Mouse (Mus musculus): ENCODE results near the gene Tprgl. TPM values are rescaled to one million over a fixed set of nuclear protein-coding genes. Genes with fewer than 3 reads are reported as not detected.

The Tprgl gene
- polyA plus RNA-seq, 1 experiment from 2014 or later, result 219 TPM

GRCm38 (mm10) chr4:154134803-154135202 is 25.7 kb downstream of the Tprgl start:
- ATAC-seq (ENCODE audit: low FRiP score, low read depth), result no peak

GRCm38 (mm10) chr4:154131894-154132293 is 28.6 kb downstream of the Tprgl start:
- Histone ChIP-seq H3K36me3 (no peaks in the 10 kb centered on the region), H3K27ac (replicated peaks) (no peak overlapping the region), H3K27me3 (peaks cover 21% of the 10 kb centered on the region), H3K4me3 (no peak overlapping the region), H3K4me1 (replicated peaks) (no peaks in the 10 kb centered on the region), H3K9ac (no peak overlapping the region), H3K9me3 (no peaks in the 10 kb centered on the region), H3K4me2 (no peak overlapping the region)
- 86% methylated on average over 4 of the region's 4 CpGs for WGBS
- no peak for ATAC-seq (ENCODE audit: low FRiP score, low read depth)

More at GRCm38 (mm10) chr4:154134803-154135202, 25.7 kb downstream of the Tprgl start:
- Histone ChIP-seq H3K27ac (replicated peaks) (no peak overlapping the region), H3K4me2 (no peak overlapping the region), H3K36me3 (no peaks in the 10 kb centered on the region), H3K4me1 (replicated peaks) (peaks cover 7% of the 10 kb centered on the region), H3K9ac (no peak overlapping the region), H3K4me3 (no peak overlapping the region), H3K27me3 (peaks cover 48% of the 10 kb centered on the region), H3K9me3 (no peaks in the 10 kb centered on the region)
- WGBS, result 70% methylated on average over 4 of the region's 4 CpGs

GRCm38 (mm10) chr4:154129950-154130349 is 30.5 kb downstream of the Tprgl start:
- Histone ChIP-seq H3K27ac (replicated peaks) (no peak overlapping the region), H3K36me3 (no peaks in the 10 kb centered on the region), H3K9me3 (no peaks in the 10 kb centered on the region), H3K4me1 (replicated peaks) (no peaks in the 10 kb centered on the region), H3K9ac (no peak overlapping the region), H3K4me3 (no peak overlapping the region), H3K4me2 (no peak overlapping the region), H3K27me3 (peaks cover 7% of the 10 kb centered on the region; the same call in 1 of the 2 replicates)
- ATAC-seq (ENCODE audit: low FRiP score, low read depth), result no peak

- H3K27me3 ChIP-seq, result no peaks in the 10 kb centered on the region; the same call in 1 of the 2 replicates
- no peak overlapping the region for H3K9ac ChIP-seq
- ATAC-seq (ENCODE audit: low FRiP score, low read depth), result no peak
- no peaks in the 10 kb centered on the region for H3K9me3 ChIP-seq
- no peak overlapping the region for H3K27ac ChIP-seq (replicated peaks)
- no peak overlapping the region for H3K4me2 ChIP-seq
- H3K4me3 ChIP-seq, result no peak overlapping the region
- WGBS, result 76% methylated on average over 3 of the region's 3 CpGs
- H3K36me3 ChIP-seq, result no peaks in the 10 kb centered on the region
- no peaks in the 10 kb centered on the region for H3K4me1 ChIP-seq (replicated peaks)
These were observed 33.2 kb downstream of the Tprgl start for GRCm38 (mm10) chr4:154127273-154127672.

GRCm38 (mm10) chr4:154125202-154125601 is 35.3 kb downstream of the Tprgl start:
- Histone ChIP-seq H3K4me3 (no peak overlapping the region), H3K4me1 (replicated peaks) (no peaks in the 10 kb centered on the region), H3K9me3 (no peaks in the 10 kb centered on the region), H3K27ac (replicated peaks) (no peak overlapping the region), H3K27me3 (no peaks in the 10 kb centered on the region; the same call in 1 of the 2 replicates), H3K4me2 (no peak overlapping the region), H3K9ac (no peak overlapping the region), H3K36me3 (no peaks in the 10 kb centered on the region)
- ATAC-seq (ENCODE audit: low FRiP score, low read depth), result no peak
- 78% methylated on average over 5 of the region's 5 CpGs for WGBS

- no peaks in the 10 kb centered on the region for H3K9me3 ChIP-seq
- H3K27ac ChIP-seq (replicated peaks), result no peak overlapping the region
- H3K36me3 ChIP-seq, result no peaks in the 10 kb centered on the region
- H3K9ac ChIP-seq, result no peak overlapping the region
- H3K27me3 ChIP-seq, result no peaks in the 10 kb centered on the region
- 78% methylated on average over 6 of the region's 6 CpGs for WGBS
- H3K4me1 ChIP-seq (replicated peaks), result no peaks in the 10 kb centered on the region
- no peak overlapping the region for H3K4me2 ChIP-seq
- no peak for ATAC-seq (ENCODE audit: low FRiP score, low read depth)
- H3K4me3 ChIP-seq, result no peak overlapping the region
These were observed 36.9 kb downstream of the Tprgl start for GRCm38 (mm10) chr4:154123553-154123952.

GRCm38 (mm10) chr4:154122374-154122773 is 38.1 kb downstream of the Tprgl start:
- Histone ChIP-seq H3K36me3 (no peaks in the 10 kb centered on the region), H3K4me3 (no peak overlapping the region), H3K27me3 (no peaks in the 10 kb centered on the region), H3K9ac (no peak overlapping the region), H3K4me2 (no peak overlapping the region), H3K27ac (replicated peaks) (no peak overlapping the region), H3K4me1 (replicated peaks) (no peaks in the 10 kb centered on the region), H3K9me3 (no peaks in the 10 kb centered on the region)
- ATAC-seq (ENCODE audit: low FRiP score, low read depth), result no peak
- WGBS, result 73% methylated on average over 7 of the region's 7 CpGs

- no peaks in the 10 kb centered on the region for H3K4me1 ChIP-seq (replicated peaks)
- no peak for ATAC-seq (ENCODE audit: low FRiP score, low read depth)
- H3K4me2 ChIP-seq, result no peak overlapping the region
- no peaks in the 10 kb centered on the region for H3K27me3 ChIP-seq
- H3K27ac ChIP-seq (replicated peaks), result no peak overlapping the region
- H3K9me3 ChIP-seq, result no peaks in the 10 kb centered on the region
- H3K4me3 ChIP-seq, result no peak overlapping the region
- WGBS, result 72% methylated on average over 11 of the region's 11 CpGs
- H3K36me3 ChIP-seq, result no peaks in the 10 kb centered on the region
- no peak overlapping the region for H3K9ac ChIP-seq
These were observed 38.7 kb downstream of the Tprgl start for GRCm38 (mm10) chr4:154121800-154122199.

GRCm38 (mm10) chr4:154119208-154119607 is 41.3 kb downstream of the Tprgl start:
- H3K4me2 ChIP-seq, result no peak overlapping the region
- no peaks in the 10 kb centered on the region for H3K9me3 ChIP-seq
- WGBS, result 80% methylated on average over 9 of the region's 9 CpGs
- no peaks in the 10 kb centered on the region for H3K27me3 ChIP-seq
- ATAC-seq (ENCODE audit: low FRiP score, low read depth), result no peak
- no peak overlapping the region for H3K9ac ChIP-seq
- no peak overlapping the region for H3K27ac ChIP-seq (replicated peaks)
- no peak overlapping the region for H3K4me3 ChIP-seq
- no peaks in the 10 kb centered on the region for H3K4me1 ChIP-seq (replicated peaks)
- no peaks in the 10 kb centered on the region for H3K36me3 ChIP-seq

GRCm38 (mm10) chr4:154118782-154119181 is 41.7 kb downstream of the Tprgl start:
- no peak overlapping the region for H3K27ac ChIP-seq (replicated peaks)
- no peaks in the 10 kb centered on the region for H3K27me3 ChIP-seq
- no peak overlapping the region for H3K4me3 ChIP-seq
- no peak overlapping the region for H3K4me2 ChIP-seq
- H3K9ac ChIP-seq, result no peak overlapping the region
- no peaks in the 10 kb centered on the region for H3K9me3 ChIP-seq
- no peak for ATAC-seq (ENCODE audit: low FRiP score, low read depth)
- WGBS, result 74% methylated on average over 9 of the region's 9 CpGs
- H3K4me1 ChIP-seq (replicated peaks), result no peaks in the 10 kb centered on the region
- no peaks in the 10 kb centered on the region for H3K36me3 ChIP-seq

- no peak overlapping the region for H3K9ac ChIP-seq
- H3K36me3 ChIP-seq, result no peaks in the 10 kb centered on the region
- H3K4me2 ChIP-seq, result no peak overlapping the region
- H3K27me3 ChIP-seq, result no peaks in the 10 kb centered on the region
- H3K27ac ChIP-seq (replicated peaks), result no peak overlapping the region
- no peak overlapping the region for H3K4me3 ChIP-seq
- no peak for ATAC-seq (ENCODE audit: low FRiP score, low read depth)
- WGBS, result 39% methylated on average over 7 of the region's 7 CpGs
- no peaks in the 10 kb centered on the region for H3K4me1 ChIP-seq (replicated peaks)
- no peaks in the 10 kb centered on the region for H3K9me3 ChIP-seq
These were observed 44.0 kb downstream of the Tprgl start for GRCm38 (mm10) chr4:154116421-154116820.

GRCm38 (mm10) chr4:154109850-154110243 is 50.6 kb downstream of the Tprgl start:
- 0 out of 2 replicates have a peak, but pooled peaks cover 5% of the 10 kb centered on the region for H3K4me1 ChIP-seq (replicated peaks)
- H3K4me3 ChIP-seq, result no peak overlapping the region
- H3K9me3 ChIP-seq, result no peaks in the 10 kb centered on the region
- 0 out of 2 replicates have a peak, but pooled peaks cover 3% of the 10 kb centered on the region for H3K27me3 ChIP-seq
- no peak overlapping the region for H3K9ac ChIP-seq
- 85% methylated on average over 11 of the region's 11 CpGs for WGBS
- no peak overlapping the region for H3K27ac ChIP-seq (replicated peaks)
- no peaks in the 10 kb centered on the region for H3K36me3 ChIP-seq
- peak overlapping the region; percentile 23; the same call in 1 of the 2 replicates for H3K4me2 ChIP-seq
- ATAC-seq (ENCODE audit: low FRiP score, low read depth), result no peak

- Histone ChIP-seq H3K27me3 (0 out of 2 replicates have a peak, but pooled peaks cover 3% of the 10 kb centered on the region), H3K27ac (replicated peaks) (no peak overlapping the region), H3K9me3 (no peaks in the 10 kb centered on the region), H3K4me1 (replicated peaks) (0 out of 2 replicates have a peak, but pooled peaks cover 5% of the 10 kb centered on the region), H3K4me3 (no peak overlapping the region), H3K9ac (no peak overlapping the region), H3K4me2 (peak overlapping the region; percentile 23; the same call in 1 of the 2 replicates), H3K36me3 (no peaks in the 10 kb centered on the region)
- 55% methylated on average over 18 of the region's 18 CpGs for WGBS
- 0 out of 2 replicates have a peak, but pooled peaks have one; percentile 64 for ATAC-seq (ENCODE audit: low FRiP score, low read depth)
These were observed 51.1 kb downstream of the Tprgl start for GRCm38 (mm10) chr4:154109216-154109849.

Measured in hindbrain, embryonic 15.5 days (tissue).